Mouse (Mus musculus) ovary, adult 2 months (tissue): ENCODE data around the gene Bpgm. TPM values are rescaled to one million over a fixed set of nuclear protein-coding genes. Genes with fewer than 3 reads are reported as not detected.

Source experiments
- polyA plus RNA-seq: library from polyadenylated mRNA; depleted of rRNA; stranded (reverse); fragments of >200 nt; gene quantifications from 2 replicates; pipeline ENCODE4 v1.2.3, GENCODE M21; 2012; rRNA removed

Bpgm gene
- 9.7 and 15.7 TPM in 2 replicates for polyA plus RNA-seq

GRCm38 (mm10) chr6:34475974-34476794 is at the start of gene Bpgm:
Bpgm (plus strand) TSS chr6:34476207.

Other genes starting within 250 kb of the Bpgm start
- 253 and 301 TPM in 2 replicates for gene Akr1b3, start 158.7 kb upstream of the Bpgm start, polyA plus RNA-seq
- 20.6 and 24.3 TPM in 2 replicates for gene Akr1b8, start 122.1 kb upstream of the Bpgm start, polyA plus RNA-seq
- gene Akr1b10, start 92.0 kb upstream of the Bpgm start, polyA plus RNA-seq, result 22.4 and 29.8 TPM in 2 replicates
- 3.5 and 5.3 TPM in 2 replicates for gene Akr1b7, start 63.9 kb upstream of the Bpgm start, polyA plus RNA-seq
- gene Cald1, start 122.3 kb downstream of the Bpgm start, polyA plus RNA-seq, result 30.7 and 33.7 TPM in 2 replicates